In the genomic region with DNA sequence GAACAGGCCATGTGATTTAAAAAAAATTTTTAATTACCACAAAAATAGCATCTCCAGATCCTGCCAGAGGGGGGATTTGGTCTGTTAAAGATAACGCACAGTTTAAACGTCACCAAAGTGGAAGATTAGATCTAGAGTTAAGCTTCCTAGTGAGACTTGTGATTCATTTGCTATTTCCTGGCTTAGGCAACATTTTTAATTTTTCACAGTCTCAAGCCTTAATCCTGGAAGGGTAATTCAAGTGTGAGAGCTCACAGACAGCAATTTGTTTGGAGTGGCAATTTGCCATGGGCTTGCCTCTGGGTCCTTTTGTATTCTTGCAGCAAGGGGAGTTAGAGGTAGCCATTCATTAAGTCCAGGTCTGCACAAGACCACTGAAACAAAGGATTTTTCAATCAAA, we compare ENCODE assay signal across 9 mouse cellular contexts. TPM values are rescaled to one million over a fixed set of nuclear protein-coding genes. Genes with fewer than 3 reads are reported as not detected.
A peak's percentile ranks its signal among the peaks of the same experiment; 100 is the strongest.
DNase-seq lines count a peak whose midpoint lies in the region; ATAC-seq and TF ChIP-seq lines count a peak whose summit lies in the region.
"Had no signal": no experiment of that assay in that cellular context is flagged by ENCODE, and none has a peak within 500 bp of the region (broad histone marks: within the 10 kb centered on the region; RNA-seq: fewer than 3 reads in every experiment).

No protein-coding gene starts in this region.

- no peak for TF ChIP-seq CTCF in gastrocnemius, adult 2 months (IDR thresholded peaks at IDR 0.05)
- TF ChIP-seq CTCF in heart, postnatal 0 days (IDR thresholded peaks at IDR 0.05; ENCODE audit: low read depth), result no peak

- no peak for TF ChIP-seq EP300 in heart, postnatal 0 days (IDR thresholded peaks at IDR 0.05; ENCODE audit: low read depth)

- H3K27me3 ChIP-seq in neural tube, embryonic 11.5 days (ENCODE audit: control insufficient read depth, insufficient read depth, low read length), result no peaks in the 10 kb centered on the region
- no peaks in the 10 kb centered on the region for H3K27me3 ChIP-seq in neural tube, embryonic 15.5 days (replicated peaks)
- H3K27me3 ChIP-seq in heart, postnatal 0 days (ENCODE audit: control insufficient read depth, insufficient read depth, low read length), result no peaks in the 10 kb centered on the region

- DNase-seq in gastrocnemius, adult 2 months, result no peak
- no peak for DNase-seq in gastrocnemius, adult 18-20 months (ENCODE audit: low spot score)
- peak; percentile 28 for DNase-seq in neural tube, embryonic 11.5 days (ENCODE audit: low spot score)
- DNase-seq in heart, postnatal 0 days (ENCODE audit: low spot score), result no peak
- peak; percentile 11 for DNase-seq in retina, postnatal 7 days (ENCODE audit: low read depth, low spot score)
- DNase-seq in gastrocnemius, postnatal 4 days (ENCODE audit: low spot score in 2 of 2), result no peak
- no peak for DNase-seq in frontal cortex, postnatal 36 days (ENCODE audit: low spot score in 2 of 2)

- 0 out of 2 replicates have a peak overlapping the region, but pooled peaks have one; percentile 16 for H3K27ac ChIP-seq in gastrocnemius, adult 2 months
- H3K27ac ChIP-seq in neural tube, embryonic 11.5 days (ENCODE audit: low read depth, low read length), result no peak overlapping the region
- H3K27ac ChIP-seq in neural tube, embryonic 15.5 days (replicated peaks), result no peak overlapping the region
- H3K27ac ChIP-seq in heart, postnatal 0 days (ENCODE audit: low read depth), result 0 out of 2 replicates have a peak overlapping the region, but pooled peaks have one; percentile 13
- H3K27ac ChIP-seq: midbrain, embryonic 10.5 days had no signal

- no peak overlapping the region for H3K9ac ChIP-seq in neural tube, embryonic 11.5 days (ENCODE audit: low read length)
- no peak overlapping the region for H3K9ac ChIP-seq in neural tube, embryonic 15.5 days (replicated peaks)
- H3K9ac ChIP-seq in heart, postnatal 0 days (replicated peaks; ENCODE audit: low read depth, low read length), result no peak overlapping the region

- intact Hi-C loops in gastrocnemius, adult 2 months (cut with DNase I), result no loop called here

- no peaks in the 10 kb centered on the region for H3K9me3 ChIP-seq in neural tube, embryonic 11.5 days (ENCODE audit: control insufficient read depth, low read length)
- no peaks in the 10 kb centered on the region for H3K9me3 ChIP-seq in neural tube, embryonic 15.5 days (replicated peaks)
- H3K9me3 ChIP-seq in heart, postnatal 0 days (replicated peaks; ENCODE audit: control insufficient read depth, low read length), result no peaks in the 10 kb centered on the region
- H3K9me3 ChIP-seq: midbrain, embryonic 10.5 days had no signal

- no peak overlapping the region for H3K4me3 ChIP-seq in gastrocnemius, adult 2 months
- no peak overlapping the region for H3K4me3 ChIP-seq in neural tube, embryonic 11.5 days (ENCODE audit: low read depth, low read length)
- no peak overlapping the region for H3K4me3 ChIP-seq in neural tube, embryonic 15.5 days (replicated peaks)
- no peak overlapping the region for H3K4me3 ChIP-seq in heart, postnatal 0 days (ENCODE audit: low read depth, low read length)
- H3K4me3 ChIP-seq: midbrain, embryonic 10.5 days had no signal

- H3K4me1 ChIP-seq in neural tube, embryonic 11.5 days (ENCODE audit: control insufficient read depth, insufficient read depth, low read length), result no peaks in the 10 kb centered on the region
- no peaks in the 10 kb centered on the region for H3K4me1 ChIP-seq in neural tube, embryonic 15.5 days
- H3K4me1 ChIP-seq in heart, postnatal 0 days (ENCODE audit: control insufficient read depth, insufficient read depth), result peaks cover 32% of the 10 kb centered on the region

- no peaks in the 10 kb centered on the region for H3K36me3 ChIP-seq in neural tube, embryonic 11.5 days (ENCODE audit: control insufficient read depth, insufficient read depth, low read length)
- no peaks in the 10 kb centered on the region for H3K36me3 ChIP-seq in neural tube, embryonic 15.5 days
- H3K36me3 ChIP-seq in heart, postnatal 0 days (replicated peaks; ENCODE audit: control insufficient read depth, insufficient read depth, low read length), result no peaks in the 10 kb centered on the region
- H3K36me3 ChIP-seq: midbrain, embryonic 10.5 days had no signal

- no peak for ATAC-seq in neural tube, embryonic 11.5 days (ENCODE audit: insufficient read depth, low FRiP score, low TSS enrichment)
- no peak for ATAC-seq in neural tube, embryonic 15.5 days (ENCODE audit: low FRiP score)
- ATAC-seq in heart, postnatal 0 days (ENCODE audit: insufficient read depth, low read depth), result no peak

- 57% methylated on average over 2 of the region's 2 CpGs for WGBS in neural tube, embryonic 11.5 days
- 35% methylated on average over 2 of the region's 2 CpGs for WGBS in neural tube, embryonic 15.5 days
- 31% methylated on average over 2 of the region's 2 CpGs for WGBS in heart, postnatal 0 days

- no peak overlapping the region for H3K4me2 ChIP-seq in neural tube, embryonic 11.5 days (ENCODE audit: low read depth)
- no peak overlapping the region for H3K4me2 ChIP-seq in neural tube, embryonic 15.5 days
- no peak overlapping the region for H3K4me2 ChIP-seq in heart, postnatal 0 days (ENCODE audit: low read depth, low read length)

RNA-seq across cellular contexts. Expression of a gene that starts 40.4 kb away (rescaled TPM):
- 10 to 100 TPM; 23.9 to 39.9 TPM for total RNA-seq in gastrocnemius, adult 2 months (2021)
- total RNA-seq in gastrocnemius, adult 18-20 months (2021), result 10 to 100 TPM; 23.3 to 35.0 TPM
- polyA plus RNA-seq in neural tube, embryonic 11.5 days (2014; fragmentation: Nextera tagmentation; extraction: Ambion mirVana), result 99.3 and 128 TPM in 2 replicates
- 59.2 and 102 TPM in 2 replicates for polyA plus RNA-seq in neural tube, embryonic 15.5 days (2015; fragmentation: Nextera tagmentation; extraction: Ambion mirVana)
- total RNA-seq in heart, postnatal 0 days (2014; rRNA removed; ENCODE audit: low replicate concordance), result 29.2 and 56.6 TPM in 2 replicates
- 105 and 106 TPM in 2 replicates for polyA plus RNA-seq in heart, postnatal 0 days (2015; fragmentation: Nextera tagmentation; extraction: Ambion mirVana)
- total RNA-seq in gastrocnemius, postnatal 4 days (2021), result 100 to 1,000 TPM; 110 to 127 TPM

Comparison
In these comparisons a context has a peak if more than half of its experiments do, and no peak if none do; other contexts are left out.
1. DNase-seq: peak in neural tube, embryonic 11.5 days (single experiment) and retina, postnatal 7 days (single experiment); none in gastrocnemius, adult 2 months (single experiment), gastrocnemius, adult 18-20 months (single experiment), heart, postnatal 0 days (single experiment), gastrocnemius, postnatal 4 days (0 of 2) and frontal cortex, postnatal 36 days (0 of 2).
2. H3K27ac ChIP-seq: peak in gastrocnemius, adult 2 months (single experiment) and heart, postnatal 0 days (single experiment); none in neural tube, embryonic 11.5 days (single experiment) and neural tube, embryonic 15.5 days (single experiment).